8 mouse cellular contexts compared by ENCODE assay signal in the genomic region with DNA sequence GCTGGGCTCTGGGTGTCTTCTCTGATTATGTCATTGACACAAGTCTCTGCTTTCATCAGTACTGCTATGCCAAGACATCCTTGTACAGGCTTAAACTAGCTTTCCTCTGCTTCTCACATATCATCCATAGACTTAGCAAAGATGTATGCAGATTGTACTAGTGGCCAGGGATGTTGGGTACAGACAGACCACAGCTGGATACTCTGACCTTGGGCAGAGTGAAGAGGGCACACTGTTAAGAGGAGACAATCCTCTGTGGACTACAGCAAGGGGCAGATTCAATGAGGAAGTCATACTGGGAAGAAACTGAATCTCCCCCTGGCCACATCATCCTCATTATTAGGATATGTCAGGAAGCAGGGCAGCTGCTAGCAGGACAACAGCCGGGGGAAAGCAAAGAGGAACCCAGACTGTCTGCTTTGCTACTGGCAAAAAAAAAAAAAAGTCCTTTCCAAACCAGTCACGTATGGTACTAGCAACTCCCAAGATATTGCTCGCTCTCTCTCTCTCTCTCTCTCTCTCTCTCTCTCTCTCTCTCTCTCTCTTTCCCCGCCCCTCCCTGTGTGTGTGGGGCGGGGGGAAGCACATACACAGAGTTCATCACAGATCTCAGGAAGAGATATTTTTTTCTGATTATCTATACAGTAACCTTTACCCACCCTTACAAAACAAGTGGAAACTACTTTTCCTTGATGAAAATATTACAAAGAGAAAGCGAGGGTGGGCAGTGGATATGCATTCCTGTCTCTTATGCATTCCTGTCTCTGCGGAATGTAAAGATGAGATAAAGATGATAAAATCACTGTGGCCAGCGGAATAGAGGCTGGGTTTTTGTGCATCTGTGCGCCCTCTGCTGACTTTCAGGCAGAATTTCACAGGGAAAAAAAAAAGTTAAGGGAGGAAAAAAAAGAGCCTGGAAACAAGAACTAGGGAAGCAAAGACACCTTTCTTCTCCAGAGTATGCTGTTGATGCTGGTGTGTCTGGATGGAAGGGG. TPM values are rescaled to one million over a fixed set of nuclear protein-coding genes. Genes with fewer than 3 reads are reported as not detected.
DNase-seq lines count a peak whose midpoint lies in the region; ATAC-seq and TF ChIP-seq lines count a peak whose summit lies in the region.

No protein-coding gene starts in this region.

- no peak overlapping the region for H3K9ac ChIP-seq in heart, postnatal 0 days (replicated peaks; ENCODE audit: low read depth, low read length)
- H3K9ac ChIP-seq in CH12.LX (ENCODE audit: insufficient read depth, low read depth), result no peak overlapping the region
- H3K9ac ChIP-seq in limb, embryonic 14.5 days (ENCODE audit: low read depth, low read length, severe bottlenecking), result no peak overlapping the region

- peak; percentile 49 for TF ChIP-seq CTCF in heart, postnatal 0 days (IDR thresholded peaks at IDR 0.05; ENCODE audit: low read depth)
- TF ChIP-seq CTCF in CH12.LX (conservative IDR thresholded peaks at IDR 0.05 in 1 of 2, IDR thresholded peaks at IDR 0.05 in 1 of 2; ENCODE audit: low read depth in 2 of 2, low read length in 2 of 2), result peak in 1 of 2 experiments; percentile 51; a peak in 2 of 4 replicates

- H3K27ac ChIP-seq in heart, postnatal 0 days (ENCODE audit: low read depth), result no peak overlapping the region
- no peak overlapping the region for H3K27ac ChIP-seq in CH12.LX (ENCODE audit: insufficient read depth, low read depth)
- H3K27ac ChIP-seq in brown adipose tissue, adult 24 weeks (replicated peaks; ENCODE audit: low read depth, low read length), result peak overlapping the region; percentile 37; the same call in 1 of the 2 replicates
- no peak overlapping the region for H3K27ac ChIP-seq in limb, embryonic 14.5 days (replicated peaks; ENCODE audit: low read depth, low read length)

- in situ Hi-C loops in CH12.LX (cut with MboI; ENCODE audit: low pct_ligation_motif_present, low pct_unique_long_range_greater_than_20kb, low sequenced_read_pairs), result no loop called here

- DNase-seq in heart, postnatal 0 days (ENCODE audit: low spot score), result no peak
- no peak for DNase-seq in heart, postnatal 25 days (ENCODE audit: low spot score)
- DNase-seq in CH12.LX (ENCODE audit: extremely low read depth), result peak; percentile 2
- no peak for DNase-seq in limb, embryonic 14.5 days (ENCODE audit: low spot score)
- no peak for DNase-seq in right cerebral cortex, postnatal 25 days
- DNase-seq in thymus, adult 18-20 months, result no peak
- no peak for DNase-seq in gastrocnemius, postnatal 36 days

- dilution Hi-C loops in CH12.LX (cut with MboI; ENCODE audit: extremely low pct_ligation_motif_present, extremely low pct_unique_long_range_greater_than_20kb, low sequenced_read_pairs), result no loop called here

- 12% methylated on average over 9 of the region's 9 CpGs for WGBS in heart, postnatal 0 days
- 30% methylated on average over 9 of the region's 9 CpGs for WGBS in limb, embryonic 14.5 days

- H3K4me3 ChIP-seq in heart, postnatal 0 days (ENCODE audit: low read depth, low read length), result no peak overlapping the region
- H3K4me3 ChIP-seq in CH12.LX (replicated peaks in 1 of 3; ENCODE audit: low read depth in 2 of 3, low read length in 2 of 3, poor library complexity in 1 of 3), result no peak overlapping the region
- H3K4me3 ChIP-seq in brown adipose tissue, adult 24 weeks (ENCODE audit: insufficient read depth, low read depth, low read length), result no peak overlapping the region
- H3K4me3 ChIP-seq in limb, embryonic 14.5 days (replicated peaks; ENCODE audit: low read length), result no peak overlapping the region

- H3K4me2 ChIP-seq in heart, postnatal 0 days (ENCODE audit: low read depth, low read length), result peak overlapping the region; percentile 31; the same call in 1 of the 2 replicates
- H3K4me2 ChIP-seq in CH12.LX (ENCODE audit: insufficient read depth, low read depth, poor library complexity, severe bottlenecking), result no peak overlapping the region
- H3K4me2 ChIP-seq in limb, embryonic 14.5 days (replicated peaks; ENCODE audit: low read depth, low read length, severe bottlenecking), result no peak overlapping the region

- no peaks in the 10 kb centered on the region for H3K27me3 ChIP-seq in heart, postnatal 0 days (ENCODE audit: control insufficient read depth, insufficient read depth, low read length)
- no peaks in the 10 kb centered on the region for H3K27me3 ChIP-seq in CH12.LX (replicated peaks)
- H3K27me3 ChIP-seq in limb, embryonic 14.5 days (ENCODE audit: control insufficient read depth, insufficient read depth, low read length), result no peaks in the 10 kb centered on the region

- H3K9me3 ChIP-seq in heart, postnatal 0 days (replicated peaks; ENCODE audit: control insufficient read depth, low read length), result no peaks in the 10 kb centered on the region
- no peaks in the 10 kb centered on the region for H3K9me3 ChIP-seq in CH12.LX (replicated peaks; ENCODE audit: low read length)
- H3K9me3 ChIP-seq in limb, embryonic 14.5 days (ENCODE audit: control insufficient read depth, low read length), result no peaks in the 10 kb centered on the region

- TF ChIP-seq EP300 in heart, postnatal 0 days (IDR thresholded peaks at IDR 0.05; ENCODE audit: low read depth), result no peak
- TF ChIP-seq EP300 in CH12.LX (IDR thresholded peaks at IDR 0.05; ENCODE audit: low read length), result no peak

- H3K79me2 ChIP-seq in CH12.LX (replicated peaks; ENCODE audit: control insufficient read depth, extremely low read depth, insufficient read depth, poor library complexity, severe bottlenecking), result no peaks in the 10 kb centered on the region

- TF ChIP-seq RAD21 in CH12.LX (IDR thresholded peaks at IDR 0.05; ENCODE audit: low read depth, low read length), result peak; percentile 45

- no peak for TF ChIP-seq POLR2A in CH12.LX (IDR thresholded peaks at IDR 0.05; ENCODE audit: low read depth, low read length)
- TF ChIP-seq POLR2A in limb, embryonic 14.5 days (IDR thresholded peaks at IDR 0.05; ENCODE audit: borderline replicate concordance, extremely low read depth, insufficient read depth, insufficient read length), result no peak

- ATAC-seq in heart, postnatal 0 days (ENCODE audit: insufficient read depth, low read depth), result no peak
- peak; percentile 26; the same call in 1 of the 2 replicates for ATAC-seq in limb, embryonic 14.5 days (ENCODE audit: low FRiP score, low read depth)

- intact Hi-C loops in heart, postnatal 25 days (cut with DNase I), result no loop called here
- intact Hi-C loops in gastrocnemius, postnatal 36 days (cut with DNase I), result no loop called here

- H3K4me1 ChIP-seq in heart, postnatal 0 days (ENCODE audit: control insufficient read depth, insufficient read depth), result no peaks in the 10 kb centered on the region
- H3K4me1 ChIP-seq in CH12.LX (ENCODE audit: control insufficient read depth in 1 of 2, insufficient read depth in 2 of 2), result no peaks in the 10 kb centered on the region
- H3K4me1 ChIP-seq in brown adipose tissue, adult 24 weeks (ENCODE audit: control insufficient read depth, insufficient read depth, insufficient read length, low read length), result peaks cover 3% of the 10 kb centered on the region; the same call in 1 of the 2 replicates
- peaks cover 4% of the 10 kb centered on the region for H3K4me1 ChIP-seq in limb, embryonic 14.5 days (ENCODE audit: control insufficient read depth, insufficient read depth, low read length)

- H3K36me3 ChIP-seq in heart, postnatal 0 days (replicated peaks; ENCODE audit: control insufficient read depth, insufficient read depth, low read length), result no peaks in the 10 kb centered on the region
- H3K36me3 ChIP-seq in CH12.LX (replicated peaks in 1 of 2; ENCODE audit: control insufficient read depth in 1 of 2, insufficient read depth in 1 of 2, low read length in 1 of 2), result no peaks in the 10 kb centered on the region
- no peaks in the 10 kb centered on the region for H3K36me3 ChIP-seq in limb, embryonic 14.5 days (ENCODE audit: control insufficient read depth, insufficient read depth, low read length)

TF ChIP-seq in CH12.LX, 34 proteins besides CTCF, POLR2A, EP300 and RAD21:
- TF ChIP-seq ZNF384 (IDR thresholded peaks at IDR 0.05; ENCODE audit: low read depth, low read length) (peak; percentile 84), SMC3 (IDR thresholded peaks at IDR 0.05; ENCODE audit: low read depth, low read length) (peak; percentile 46), NRF1 (IDR thresholded peaks at IDR 0.05; ENCODE audit: low read depth, low read length) (no peak)
TF ChIP-seq in CH12.LX: peak in this region for 2.

RNA-seq across cellular contexts. Expression of a gene that starts 31.2 kb away (rescaled TPM):
- 4.3 and 4.7 TPM in 2 replicates for total RNA-seq in heart, postnatal 0 days (2014; rRNA removed; ENCODE audit: low replicate concordance)
- polyA plus RNA-seq in heart, postnatal 0 days (2015; fragmentation: Nextera tagmentation; extraction: Ambion mirVana), result 1.2 and 1.4 TPM in 2 replicates
- 1 to 10 TPM; 8.9 to 9.1 TPM for total RNA-seq in heart, postnatal 25 days (2021)
- not detected in 2 replicates for total RNA-seq in CH12.LX (2012; rRNA removed)
- not detected in 2 replicates for total RNA-seq in CH12.LX (2014; rRNA removed)
- polyA plus RNA-seq in CH12.LX (2012; ENCODE audit: insufficient read length, low read depth), result not detected in 2 replicates
- 1.9 and 3.1 TPM in 2 replicates for polyA plus RNA-seq in brown adipose tissue, adult 24 weeks (2012; ENCODE audit: insufficient read depth, insufficient read length, missing spikeins)
- polyA plus RNA-seq in limb, embryonic 14.5 days (2012; rRNA removed), result 5.0 and 5.7 TPM in 2 replicates
- polyA plus RNA-seq in limb, embryonic 14.5 days (2014; fragmentation: Nextera tagmentation; extraction: Ambion mirVana), result 7.6 and 10.7 TPM in 2 replicates
- 1 to 10 TPM; 2.8 to 3.5 TPM for total RNA-seq in gastrocnemius, postnatal 36 days (2021)
